Mouse (Mus musculus) CH12.LX (cell line): ENCODE results near the gene Adprhl2. TPM values are rescaled to one million over a fixed set of nuclear protein-coding genes. Genes with fewer than 3 reads are reported as not detected.

Experiments used
- DNase-seq: peaks from one replicate; pipeline ENCODE4 v3.0.0-alpha.2; 2013; ENCODE audit errors: extremely low read depth
- H3K27ac ChIP-seq: 2 replicates; pipeline ENCODE4 v1.5.1; 2012; ENCODE audit warnings: low read depth, mild to moderate bottlenecking, control low read depth, moderate library complexity; ENCODE audit not compliant: insufficient read depth
- H3K27me3 ChIP-seq: replicated peaks from 2 replicates; pipeline ENCODE3; 2012; ENCODE audit warnings: inconsistent platforms
- H3K36me3 ChIP-seq, 2 experiments: replicated peaks in 1 of 2; 2 replicates each; pipeline versions ENCODE3 to v1.6.1; 2012; ENCODE audit warnings: inconsistent platforms in 1 of 2, low read length in 1 of 2, mild to moderate bottlenecking in 1 of 2, mixed read lengths in 1 of 2, moderate library complexity in 1 of 2; ENCODE audit not compliant: control insufficient read depth in 1 of 2, insufficient read depth in 1 of 2
- H3K4me1 ChIP-seq, 2 experiments: 2 replicates each; pipeline ENCODE4 v1.6.1; 2012; ENCODE audit warnings: inconsistent platforms in 1 of 2, moderate library complexity in 1 of 2; ENCODE audit not compliant: insufficient read depth in 2 of 2, control insufficient read depth in 1 of 2
- H3K4me2 ChIP-seq: 2 replicates; pipeline ENCODE4 v1.6.1; 2012; ENCODE audit warnings: low read depth, mild to moderate bottlenecking, control low read depth; ENCODE audit not compliant: poor library complexity, insufficient read depth, severe bottlenecking
- H3K4me3 ChIP-seq, 3 experiments: fragments of 150-350 bp in 1 of 3; sonication (generic) in 1 of 3; replicated peaks in 1 of 3; 2 replicates each; pipeline versions ENCODE3 to v1.5.1; 2011 to 2012; ENCODE audit warnings: low read depth in 2 of 3, low read length in 2 of 3, mild to moderate bottlenecking in 2 of 3, moderate library complexity in 2 of 3, control low read depth in 1 of 3, improper control_type of control experiment in 1 of 3, inconsistent platforms in 1 of 3, mixed read lengths in 1 of 3; ENCODE audit not compliant: poor library complexity in 1 of 3
- H3K79me2 ChIP-seq: replicated peaks from 2 replicates; pipeline ENCODE4 v1.6.1; 2012; ENCODE audit warnings: mild to moderate bottlenecking, moderate library complexity; ENCODE audit not compliant: control insufficient read depth, poor library complexity, insufficient read depth, severe bottlenecking; ENCODE audit errors: extremely low read depth
- H3K9ac ChIP-seq: 2 replicates; pipeline ENCODE4 v1.6.1; 2012; ENCODE audit warnings: low read depth, mild to moderate bottlenecking, control low read depth, moderate library complexity; ENCODE audit not compliant: insufficient read depth
- H3K9me3 ChIP-seq: replicated peaks from 2 replicates; pipeline ENCODE3; 2012; ENCODE audit warnings: low read length, inconsistent platforms, mixed read lengths
- BHLHE40 ChIP-seq: IDR thresholded peaks from 2 replicates; pipeline ENCODE4 v1.6.1; 2011; ENCODE audit warnings: mild to moderate bottlenecking, low read depth, low read length, improper control_type of control experiment
- CHD2 ChIP-seq: IDR thresholded peaks from 2 replicates; pipeline ENCODE4 v1.6.1; 2011; ENCODE audit warnings: low read length, improper control_type of control experiment
- CTCF ChIP-seq, 2 experiments: IDR thresholded peaks in 1 of 2; conservative IDR thresholded peaks in 1 of 2; 2 replicates each; pipeline ENCODE4 v1.5.1; 2011 to 2012; ENCODE audit warnings: low read depth in 2 of 2, low read length in 2 of 2, improper control_type of control experiment in 1 of 2, inconsistent platforms in 1 of 2, mild to moderate bottlenecking in 1 of 2, moderate library complexity in 1 of 2
- ELF1 ChIP-seq: IDR thresholded peaks from 2 replicates; pipeline ENCODE4 v1.6.1; 2014; ENCODE audit warnings: low read depth, mild to moderate bottlenecking, inconsistent platforms, low read length, improper control_type of control experiment
- ETS1 ChIP-seq: conservative IDR thresholded peaks from 2 replicates; pipeline ENCODE4 v1.6.1; 2012; ENCODE audit warnings: low read depth, mild to moderate bottlenecking, inconsistent platforms, low read length, improper control_type of control experiment, moderate library complexity
- HCFC1 ChIP-seq: IDR thresholded peaks from 2 replicates; pipeline ENCODE4 v1.6.1; 2012; ENCODE audit warnings: low read depth, mild to moderate bottlenecking, inconsistent platforms, low read length, improper control_type of control experiment
- JUN ChIP-seq: IDR thresholded peaks from 2 replicates; pipeline ENCODE4 v1.6.1; 2011; ENCODE audit warnings: low read depth, mild to moderate bottlenecking, low read length, improper control_type of control experiment, moderate library complexity; ENCODE audit not compliant: insufficient read depth
- MAFK ChIP-seq: IDR thresholded peaks from 2 replicates; pipeline ENCODE4 v1.6.1; 2011; ENCODE audit warnings: low read length, improper control_type of control experiment; ENCODE audit not compliant: insufficient replicate concordance
- MAX ChIP-seq: IDR thresholded peaks from 2 replicates; pipeline ENCODE4 v1.6.1; 2011; ENCODE audit warnings: low read length, improper control_type of control experiment
- MAZ ChIP-seq: IDR thresholded peaks from 2 replicates; pipeline ENCODE4 v1.6.1; 2012; ENCODE audit warnings: low read depth, mild to moderate bottlenecking, inconsistent platforms, low read length, improper control_type of control experiment, moderate library complexity
- MEF2A ChIP-seq: IDR thresholded peaks from 2 replicates; pipeline ENCODE4 v1.6.1; 2014; ENCODE audit warnings: low read depth, mild to moderate bottlenecking, inconsistent platforms, low read length, improper control_type of control experiment, borderline replicate concordance
- MXI1 ChIP-seq: IDR thresholded peaks from 2 replicates; pipeline ENCODE4 v1.6.1; 2011; ENCODE audit warnings: mild to moderate bottlenecking, low read depth, low read length, improper control_type of control experiment
- MYC ChIP-seq: IDR thresholded peaks from 2 replicates; pipeline ENCODE4 v1.6.1; 2011; ENCODE audit warnings: low read depth, mild to moderate bottlenecking, improper control_type of control experiment, low read length
- NRF1 ChIP-seq: IDR thresholded peaks from 2 replicates; pipeline ENCODE4 v1.6.1; 2014; ENCODE audit warnings: low read depth, mild to moderate bottlenecking, inconsistent platforms, low read length, improper control_type of control experiment, moderate library complexity
- POLR2A ChIP-seq: IDR thresholded peaks from 2 replicates; pipeline ENCODE4 v1.6.1; 2011; ENCODE audit warnings: low read depth, mild to moderate bottlenecking, improper control_type of control experiment, low read length
- POLR2AphosphoS2 ChIP-seq: IDR thresholded peaks from 2 replicates; pipeline ENCODE4 v1.6.1; 2011; ENCODE audit warnings: low read depth, low read length, improper control_type of control experiment
- RAD21 ChIP-seq: IDR thresholded peaks from 2 replicates; pipeline ENCODE4 v1.6.1; 2011; ENCODE audit warnings: low read depth, mild to moderate bottlenecking, low read length, improper control_type of control experiment, moderate library complexity
- RCOR1 ChIP-seq: conservative IDR thresholded peaks from 2 replicates; pipeline ENCODE4 v1.6.1; 2012; ENCODE audit warnings: low read depth, mild to moderate bottlenecking, inconsistent platforms, low read length, improper control_type of control experiment
- SMC3 ChIP-seq: IDR thresholded peaks from 2 replicates; pipeline ENCODE4 v1.6.1; 2011; ENCODE audit warnings: low read depth, low read length, improper control_type of control experiment
- TCF12 ChIP-seq: IDR thresholded peaks from 2 replicates; pipeline ENCODE4 v1.6.1; 2014; ENCODE audit warnings: low read depth, mild to moderate bottlenecking, inconsistent platforms, low read length, improper control_type of control experiment
- UBTF ChIP-seq: IDR thresholded peaks from 2 replicates; pipeline ENCODE4 v1.6.1; 2012; ENCODE audit warnings: low read depth, mild to moderate bottlenecking, inconsistent platforms, low read length, improper control_type of control experiment, moderate library complexity
- USF1 ChIP-seq: IDR thresholded peaks from 2 replicates; pipeline ENCODE4 v1.6.1; 2014; ENCODE audit warnings: low read depth, mild to moderate bottlenecking, inconsistent platforms, low read length, improper control_type of control experiment
- ZKSCAN1 ChIP-seq: IDR thresholded peaks from 2 replicates; pipeline ENCODE4 v1.6.1; 2012; ENCODE audit warnings: low read depth, inconsistent platforms, low read length, improper control_type of control experiment, borderline replicate concordance
- ZNF384 ChIP-seq: IDR thresholded peaks from 2 replicates; pipeline ENCODE4 v1.6.1; 2012; ENCODE audit warnings: low read depth, low read length, improper control_type of control experiment, inconsistent platforms
- dilution Hi-C: fragments of 300-500 bp; cut with MboI; formaldehyde crosslinking; loops from 2 replicates; pipeline ENCODE4 v1.14.3; 2020; ENCODE audit warnings: low sequenced_read_pairs; ENCODE audit not compliant: extremely low pct_unique_long_range_greater_than_20kb, extremely low pct_ligation_motif_present
- in situ Hi-C: fragments of 300-500 bp; cut with MboI; formaldehyde crosslinking; loops from 3 replicates; pipeline ENCODE4 v1.14.3; 2019; ENCODE audit warnings: low sequenced_read_pairs, low pct_ligation_motif_present, low pct_unique_long_range_greater_than_20kb, mixed read lengths
- polyA plus RNA-seq: library from polyadenylated mRNA; unstranded; fragments of >175 nt; gene quantifications from 2 replicates; pipeline ENCODE4 v1.2.1, GENCODE M21; 2012; ENCODE audit warnings: low read depth; ENCODE audit not compliant: insufficient read length
- total RNA-seq, 2 experiments: library from RNA; depleted of rRNA; stranded (reverse); fragments of 300-350 nt in 1 of 2; fragments of >200 nt in 1 of 2; gene quantifications; 2 replicates each; pipeline ENCODE4 v1.2.3; 2012 to 2014

The Adprhl2 gene
- total and polyA plus RNA-seq, 3 experiments: 52.0 to 68.5 (median 59.7) TPM

- Histone ChIP-seq H3K4me2 (no peak overlapping the region), H3K79me2 (no peaks in the 10 kb centered on the region), H3K4me1 (no peaks in the 10 kb centered on the region; a peak in 1 of 4 replicates), H3K36me3 (peaks cover 10 to 49% of the 10 kb centered on the region in 2 experiments), H3K9ac (no peak overlapping the region), H3K27me3 (no peaks in the 10 kb centered on the region), H3K9me3 (no peaks in the 10 kb centered on the region), H3K4me3 (no peak overlapping the region), H3K27ac (no peak overlapping the region)
- TF ChIP-seq MEF2A: no peak
- TF ChIP-seq SMC3: no peak
- TF ChIP-seq ELF1: no peak
- TF ChIP-seq JUN: no peak
- TF ChIP-seq ZKSCAN1: no peak
- no peak for TF ChIP-seq NRF1
- TF ChIP-seq MAX: no peak
- TF ChIP-seq RCOR1: no peak
- no peak for TF ChIP-seq TCF12
- DNase-seq: no peak
- in situ Hi-C loops: no loop called here
- dilution Hi-C loops: no loop called here
Measured at GRCm38 (mm10) chr4:126360069-126360468, 38.6 kb upstream of the Adprhl2 start.

- H3K27ac ChIP-seq: no peak overlapping the region
- no peak for TF ChIP-seq RAD21
- TF ChIP-seq MAZ: no peak
- TF ChIP-seq CHD2: no peak
- TF ChIP-seq TCF12: no peak
- no peak for TF ChIP-seq BHLHE40
- no peak for TF ChIP-seq POLR2A
- TF ChIP-seq HCFC1: no peak
- TF ChIP-seq ZNF384: no peak
- TF ChIP-seq UBTF: no peak
- no peak for TF ChIP-seq USF1
- no peak for TF ChIP-seq MAFK
- no peak for TF ChIP-seq MXI1
- no peak for TF ChIP-seq ETS1
- no peak for TF ChIP-seq JUN
- TF ChIP-seq MYC: no peak
- TF ChIP-seq CTCF (conservative IDR thresholded peaks at IDR 0.05 in 1 of 2, IDR thresholded peaks at IDR 0.05 in 1 of 2; ENCODE audit: low read depth in 2 of 2, low read length in 2 of 2): no peak
- TF ChIP-seq POLR2AphosphoS2: no peak
- dilution Hi-C loops: no loop called here
- no peaks in the 10 kb centered on the region for H3K27me3 ChIP-seq
- in situ Hi-C loops: no loop called here
- H3K9me3 ChIP-seq: no peaks in the 10 kb centered on the region
- H3K4me2 ChIP-seq: no peak overlapping the region
- H3K79me2 ChIP-seq: no peaks in the 10 kb centered on the region
- H3K36me3 ChIP-seq: peaks cover 18 to 45% of the 10 kb centered on the region in 2 experiments
- peaks cover 0 to 11% of the 10 kb centered on the region in 2 experiments; a peak in 2 of 4 replicates for H3K4me1 ChIP-seq
- H3K9ac ChIP-seq: no peak overlapping the region
- no peak overlapping the region for H3K4me3 ChIP-seq
- DNase-seq: no peak
Measured at GRCm38 (mm10) chr4:126343451-126343850, 21.9 kb upstream of the Adprhl2 start.
